Mouse (Mus musculus) intestine, embryonic 14.5 days (tissue): Measurements from ENCODE around the gene Ing5. TPM values are rescaled to one million over a fixed set of nuclear protein-coding genes. Genes with fewer than 3 reads are reported as not detected.
A peak's percentile ranks its signal among the peaks of the same experiment; 100 is the strongest.

Experiments
- ATAC-seq: fragments of 200-750 bp; cut with Nextera tagmentation; replicated peaks from 2 replicates; pipeline ENCODE4 v1.8.0; 2017; ENCODE audit warnings: low read depth, moderate number of reproducible peaks, moderate TSS enrichment, moderate library complexity; ENCODE audit not compliant: low FRiP score, low TSS enrichment
- DNase-seq: peaks from one replicate; pipeline ENCODE4 v3.0.0-alpha.2; 2018; ENCODE audit warnings: low spot score
- H3K27ac ChIP-seq: fragments of 300-500 bp; sonication (generic); 2 replicates; pipeline ENCODE4 v1.5.1; 2014; ENCODE audit warnings: low read depth, mild to moderate bottlenecking, control low read depth
- H3K27me3 ChIP-seq: fragments of 300-500 bp; sonication (generic); replicated peaks from 2 replicates; pipeline ENCODE4 v1.6.1; 2014; ENCODE audit warnings: low read length, control low read depth; ENCODE audit not compliant: control insufficient read depth, insufficient read depth
- H3K36me3 ChIP-seq: fragments of 300-500 bp; sonication (generic); 2 replicates; pipeline ENCODE4 v1.6.1; 2014; ENCODE audit warnings: low read length, control low read depth; ENCODE audit not compliant: control insufficient read depth, insufficient read depth
- H3K4me1 ChIP-seq: fragments of 300-500 bp; sonication (generic); replicated peaks from 2 replicates; pipeline ENCODE4 v1.6.1; 2014; ENCODE audit warnings: low read length, control low read depth, mixed read lengths; ENCODE audit not compliant: control insufficient read depth, insufficient read depth
- H3K4me2 ChIP-seq: fragments of 300-500 bp; sonication (generic); 2 replicates; pipeline ENCODE4 v1.6.1; 2014; ENCODE audit warnings: low read length
- H3K4me3 ChIP-seq: fragments of 300-500 bp; sonication (generic); 2 replicates; pipeline ENCODE4 v1.5.1; 2014; ENCODE audit warnings: low read depth, low read length, control low read depth, mixed read lengths
- H3K9ac ChIP-seq: fragments of 300-500 bp; sonication (generic); 2 replicates; pipeline ENCODE4 v1.6.1; 2014; ENCODE audit warnings: mild to moderate bottlenecking, low read length
- H3K9me3 ChIP-seq: fragments of 300-500 bp; sonication (generic); 2 replicates; pipeline ENCODE4 v1.6.1; 2016; ENCODE audit warnings: low read length, control low read depth; ENCODE audit not compliant: control insufficient read depth
- WGBS: fragments of 180-500 bp; shearing (Covaris S2); extraction: QIAGEN DNeasy Blood & Tissue Kit; methylation state at CpG from one replicate; pipeline ENCODE4 v1.1.7; 2014; 5-methylcytosine and 5-hydroxymethylcytosine counted together
- polyA plus RNA-seq: library from polyadenylated mRNA; unstranded; fragments of >200 nt; fragmentation: Nextera tagmentation; extraction: Ambion mirVana; gene quantifications from 2 replicates; pipeline ENCODE4 v1.2.1, GENCODE M21; 2014

The Ing5 gene
- polyA plus RNA-seq, 1 experiment from 2014 or later: 19.7 TPM

DNA sequence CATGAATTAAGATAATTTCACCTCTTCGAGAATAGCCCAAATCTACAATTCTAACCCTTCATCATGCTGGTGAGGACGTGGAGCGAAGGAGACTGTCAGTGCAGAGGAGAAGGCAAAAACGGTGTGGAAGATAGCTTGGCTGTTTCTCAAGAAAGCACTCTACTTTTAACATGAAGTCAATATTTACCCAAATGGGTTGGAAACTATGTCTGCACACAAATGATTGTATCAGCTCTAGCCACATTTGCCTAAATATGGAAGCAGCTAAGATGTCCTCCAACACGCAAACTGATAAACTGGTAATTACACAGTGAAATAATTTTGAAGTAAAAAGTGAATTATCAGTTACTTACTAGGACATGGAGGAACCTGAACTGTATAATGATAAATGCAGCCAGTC is 994 bp upstream of the Ing5 start:
- Histone ChIP-seq H3K4me3 (peak overlapping the region; percentile 76), H3K4me2 (peak overlapping the region; percentile 94), H3K27ac (peak overlapping the region; percentile 96), H3K9ac (no peak overlapping the region; the same call in 1 of the 2 replicates), H3K27me3 (no peaks in the 10 kb centered on the region), H3K4me1 (peaks cover 18% of the 10 kb centered on the region), H3K36me3 (peaks cover 47% of the 10 kb centered on the region), H3K9me3 (no peaks in the 10 kb centered on the region)
- DNase-seq (no peak), ATAC-seq (no peak)
- 79% methylated on average over 5 of the region's 5 CpGs for WGBS

DNA sequence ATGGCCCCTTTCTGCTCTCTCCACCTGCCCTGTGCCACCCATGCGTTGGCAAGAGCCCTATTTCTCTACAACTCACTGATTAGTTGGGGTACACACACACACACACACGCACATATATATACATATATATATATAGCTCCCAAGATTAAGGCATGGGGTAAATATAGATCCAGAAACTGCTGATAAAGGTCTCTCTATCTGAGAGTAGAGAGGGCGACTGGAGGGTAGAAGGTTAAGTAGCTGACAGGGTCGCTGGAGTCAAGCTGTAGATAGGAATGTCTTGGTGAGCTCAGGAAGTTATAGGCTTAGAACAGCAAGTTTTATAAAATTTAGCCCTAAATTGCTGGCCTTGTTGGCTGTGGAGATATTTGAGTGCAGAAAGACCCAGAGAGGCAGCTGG is 1.1 kb downstream of the Ing5 start:
- no peaks in the 10 kb centered on the region for H3K27me3 ChIP-seq
- peak overlapping the region; percentile 76 for H3K4me3 ChIP-seq
- H3K27ac ChIP-seq: no peak overlapping the region
- no peaks in the 10 kb centered on the region for H3K9me3 ChIP-seq
- peaks cover 18% of the 10 kb centered on the region for H3K4me1 ChIP-seq
- peak overlapping the region; percentile 89; the same call in 1 of the 2 replicates for H3K9ac ChIP-seq
- H3K36me3 ChIP-seq: peaks cover 47% of the 10 kb centered on the region
- DNase-seq (no peak), ATAC-seq (no peak)
- WGBS: 77% methylated on average over 4 of the region's 4 CpGs
- H3K4me2 ChIP-seq: peak overlapping the region; percentile 69

DNA sequence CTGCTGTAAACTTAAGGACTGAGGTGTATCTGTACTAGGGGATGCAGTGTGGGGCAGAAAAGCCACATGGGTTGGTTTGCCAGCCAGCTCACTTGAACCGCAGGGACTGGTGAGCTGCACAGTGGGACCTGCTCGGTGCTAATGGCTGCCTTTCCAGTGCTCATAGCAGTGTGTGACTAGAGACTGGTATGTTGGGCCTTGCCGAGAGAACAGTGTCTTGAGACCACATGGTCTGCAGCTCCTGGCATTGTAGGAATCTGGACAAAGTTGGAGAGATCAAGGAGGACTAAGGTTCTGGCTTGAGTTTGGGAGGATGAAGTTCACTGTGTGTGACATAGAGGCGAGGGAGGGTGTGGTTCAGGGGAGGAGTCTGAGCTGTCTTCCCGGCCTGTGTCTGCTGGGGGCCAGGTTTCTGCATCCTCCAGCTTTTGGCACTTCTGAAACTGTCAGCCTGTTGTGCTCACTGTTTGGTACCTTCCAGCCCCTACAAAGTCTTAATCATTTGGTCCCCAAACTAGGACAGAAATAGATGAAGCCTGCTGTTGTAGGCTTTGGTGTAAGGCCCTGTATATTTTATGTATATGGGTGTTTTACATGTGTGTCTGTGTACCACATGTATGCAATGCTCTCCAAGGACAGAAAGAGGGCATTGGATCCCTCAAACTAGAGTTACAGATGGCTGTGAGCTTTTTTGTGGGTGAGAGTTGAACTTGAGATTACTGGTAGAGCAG is 1.6 kb downstream of the Ing5 start:
- Histone ChIP-seq H3K4me3 (no peak overlapping the region), H3K36me3 (peaks cover 46% of the 10 kb centered on the region), H3K27ac (no peak overlapping the region), H3K9ac (no peak overlapping the region), H3K27me3 (no peaks in the 10 kb centered on the region), H3K4me2 (peak overlapping the region; percentile 12; the same call in 1 of the 2 replicates), H3K9me3 (no peaks in the 10 kb centered on the region), H3K4me1 (peaks cover 18% of the 10 kb centered on the region)
- no peak for ATAC-seq
- WGBS: 72% methylated on average over 5 of the region's 5 CpGs
- DNase-seq: no peak

DNA sequence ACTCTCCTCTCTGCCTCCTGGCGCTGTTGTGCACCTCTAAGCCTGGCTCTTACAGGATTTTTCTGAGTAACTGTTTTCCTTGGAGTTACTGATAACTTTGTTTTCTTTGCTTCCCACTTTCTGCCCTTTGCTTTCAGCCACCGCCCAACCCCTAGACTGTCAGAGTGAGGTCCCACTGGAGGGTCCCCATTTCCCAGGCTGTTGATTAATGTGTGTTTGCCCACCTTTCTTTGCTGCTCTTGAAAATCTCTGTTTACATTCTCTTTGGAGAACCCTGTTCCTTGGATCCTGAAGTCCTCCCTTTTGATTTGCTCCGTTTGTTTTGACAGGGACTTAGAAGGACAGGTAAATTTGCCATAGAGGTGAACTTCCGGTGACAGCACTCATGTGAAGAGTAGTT is 5.1 kb downstream of the Ing5 start:
- Histone ChIP-seq H3K27ac (no peak overlapping the region), H3K4me3 (no peak overlapping the region), H3K9me3 (no peaks in the 10 kb centered on the region), H3K27me3 (no peaks in the 10 kb centered on the region), H3K4me1 (peaks cover 10% of the 10 kb centered on the region; the same call in 1 of the 2 replicates), H3K36me3 (peaks cover 73% of the 10 kb centered on the region), H3K4me2 (no peak overlapping the region), H3K9ac (no peak overlapping the region)
- ATAC-seq (no peak), DNase-seq (no peak)
- WGBS: 85% methylated on average over 4 of the region's 4 CpGs

DNA sequence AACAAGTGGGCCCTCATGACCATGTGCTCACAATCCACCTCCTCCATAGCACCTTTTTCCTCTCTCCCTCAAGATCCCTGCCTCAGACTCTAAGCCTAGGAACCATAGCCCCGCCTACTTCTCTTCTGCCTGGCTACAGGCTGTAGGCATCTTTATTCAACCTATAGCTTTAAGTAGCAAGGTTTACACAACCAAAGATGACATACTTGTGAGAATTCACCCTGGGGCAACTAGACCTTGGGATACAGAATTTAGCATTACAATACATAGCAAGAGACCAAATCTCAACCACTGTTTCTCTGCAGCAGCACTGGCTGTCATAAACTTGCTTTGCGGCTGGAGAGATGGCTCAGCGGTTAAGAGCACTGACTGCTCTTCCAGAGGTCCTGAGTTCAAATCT is 6.2 kb downstream of the Ing5 start:
- 97% methylated on average over 3 of the region's 3 CpGs for WGBS
- H3K9me3 ChIP-seq: no peaks in the 10 kb centered on the region
- H3K27ac ChIP-seq: no peak overlapping the region
- ATAC-seq (no peak), DNase-seq (no peak)
- H3K9ac ChIP-seq: no peak overlapping the region
- H3K4me2 ChIP-seq: no peak overlapping the region
- no peaks in the 10 kb centered on the region for H3K27me3 ChIP-seq
- peaks cover 3% of the 10 kb centered on the region; the same call in 1 of the 2 replicates for H3K4me1 ChIP-seq
- no peak overlapping the region for H3K4me3 ChIP-seq
- H3K36me3 ChIP-seq: peaks cover 84% of the 10 kb centered on the region

DNA sequence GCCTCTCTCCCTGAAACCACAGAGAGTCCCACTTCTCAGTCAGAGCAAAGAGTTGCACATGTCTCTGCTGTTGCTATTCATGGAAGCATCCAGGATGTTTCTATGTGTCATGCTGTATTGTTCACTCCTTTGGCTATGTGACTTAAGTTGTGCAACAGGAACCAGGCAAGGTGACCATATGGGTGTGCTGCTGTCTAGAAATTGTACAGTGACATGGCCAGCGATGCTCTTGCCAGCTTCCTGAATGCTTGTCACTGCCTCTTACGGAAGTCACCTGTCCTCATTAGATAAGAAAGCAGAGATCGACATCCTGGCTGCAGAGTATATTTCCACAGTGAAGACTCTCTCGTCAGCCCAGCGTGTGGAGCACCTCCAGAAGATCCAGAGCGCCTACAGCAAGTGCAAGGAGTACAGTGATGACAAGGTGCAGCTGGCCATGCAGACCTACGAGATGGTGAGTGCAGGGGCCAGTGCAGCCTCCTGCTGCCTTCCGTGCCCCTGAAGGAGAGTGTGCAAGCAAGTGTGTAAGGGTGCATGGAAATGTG is 7.8 kb downstream of the Ing5 start:
- Histone ChIP-seq H3K27me3 (no peaks in the 10 kb centered on the region), H3K27ac (no peak overlapping the region), H3K9ac (no peak overlapping the region), H3K4me2 (no peak overlapping the region), H3K4me1 (no peaks in the 10 kb centered on the region), H3K4me3 (no peak overlapping the region), H3K36me3 (peaks cover 89% of the 10 kb centered on the region), H3K9me3 (no peaks in the 10 kb centered on the region)
- DNase-seq (no peak), ATAC-seq (no peak)
- 89% methylated on average over 8 of the region's 8 CpGs for WGBS

DNA sequence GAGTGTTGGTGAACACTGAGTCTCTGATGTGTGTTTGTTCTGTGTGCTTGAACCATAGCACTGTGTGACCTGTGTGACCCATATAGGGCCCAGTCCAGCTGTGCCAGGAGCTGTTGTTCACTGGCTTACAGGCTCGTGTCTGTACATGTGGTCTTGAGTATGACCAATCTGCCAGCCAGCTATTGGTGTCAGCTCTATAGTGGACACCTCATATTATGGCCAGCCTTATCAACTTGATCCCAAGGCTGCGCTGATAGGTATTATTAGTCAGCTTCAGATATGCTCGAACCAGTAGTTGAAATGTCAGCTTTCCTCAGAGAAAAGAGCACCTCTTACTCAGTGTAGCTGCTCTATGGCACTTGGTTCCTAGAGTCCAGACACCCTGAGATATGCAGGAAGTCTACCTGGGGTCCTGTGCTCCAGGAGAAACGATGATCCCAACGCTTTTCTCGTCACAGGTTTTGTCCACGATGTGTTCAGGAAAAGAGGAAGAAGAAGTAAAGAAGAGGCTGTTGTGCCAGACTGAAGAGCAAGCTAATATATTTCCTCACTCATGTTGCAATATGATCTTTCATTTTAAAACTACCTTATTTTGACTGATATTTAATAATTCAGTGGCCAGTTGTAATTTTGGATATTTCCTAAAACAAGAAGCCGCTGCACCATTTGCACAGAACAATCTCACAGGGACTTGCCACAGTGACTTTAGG is 14.2 kb downstream of the Ing5 start:
- Histone ChIP-seq H3K36me3 (peaks cover 87% of the 10 kb centered on the region), H3K4me2 (no peak overlapping the region), H3K27me3 (no peaks in the 10 kb centered on the region), H3K4me1 (no peaks in the 10 kb centered on the region), H3K9me3 (no peaks in the 10 kb centered on the region), H3K27ac (no peak overlapping the region), H3K4me3 (no peak overlapping the region), H3K9ac (no peak overlapping the region)
- WGBS: 93% methylated on average over 8 of the region's 8 CpGs
- ATAC-seq (no peak), DNase-seq (no peak)

DNA sequence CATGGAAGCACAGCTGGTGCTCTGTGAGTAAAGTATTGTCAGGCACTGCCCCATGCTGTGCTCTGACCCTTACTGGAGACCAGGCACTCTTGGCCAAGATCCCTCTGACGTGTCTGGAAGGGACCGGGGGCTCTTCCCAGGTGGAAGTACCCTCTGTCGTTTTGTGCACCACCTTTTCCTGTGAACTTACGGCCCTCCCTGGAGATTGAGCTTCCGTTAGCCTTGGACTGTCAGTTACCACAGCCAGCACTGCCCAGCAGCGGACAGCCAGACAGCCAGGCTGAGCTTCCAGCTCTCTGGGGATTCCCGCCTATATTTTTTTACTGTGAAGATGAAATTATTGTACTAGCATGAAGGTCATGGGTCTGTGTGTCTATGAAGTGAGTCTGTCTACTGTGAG is 15.0 kb downstream of the Ing5 start:
- Histone ChIP-seq H3K4me1 (no peaks in the 10 kb centered on the region), H3K9me3 (no peaks in the 10 kb centered on the region), H3K4me3 (no peak overlapping the region), H3K9ac (no peak overlapping the region), H3K27me3 (no peaks in the 10 kb centered on the region), H3K36me3 (peaks cover 79% of the 10 kb centered on the region), H3K27ac (no peak overlapping the region), H3K4me2 (no peak overlapping the region)
- ATAC-seq (no peak), DNase-seq (no peak)
- 92% methylated on average over 7 of the region's 7 CpGs for WGBS
